Mouse (Mus musculus) lung, adult 2 months (tissue): ENCODE data around the gene Gnl3.

Experiments used
- CTCF ChIP-seq: fragments of 200-500 bp; IDR thresholded peaks from 2 replicates; pipeline ENCODE4 v1.5.1; 2011; ENCODE audit warnings: mild to moderate bottlenecking, low read length, control low read depth; ENCODE audit not compliant: insufficient read depth
- POLR2A ChIP-seq: fragments of 200-500 bp; IDR thresholded peaks from 2 replicates; pipeline ENCODE4 v1.6.1; 2011; ENCODE audit warnings: low read depth, mild to moderate bottlenecking, control low read depth, low read length, borderline replicate concordance; ENCODE audit errors: extremely low read depth

DNA sequence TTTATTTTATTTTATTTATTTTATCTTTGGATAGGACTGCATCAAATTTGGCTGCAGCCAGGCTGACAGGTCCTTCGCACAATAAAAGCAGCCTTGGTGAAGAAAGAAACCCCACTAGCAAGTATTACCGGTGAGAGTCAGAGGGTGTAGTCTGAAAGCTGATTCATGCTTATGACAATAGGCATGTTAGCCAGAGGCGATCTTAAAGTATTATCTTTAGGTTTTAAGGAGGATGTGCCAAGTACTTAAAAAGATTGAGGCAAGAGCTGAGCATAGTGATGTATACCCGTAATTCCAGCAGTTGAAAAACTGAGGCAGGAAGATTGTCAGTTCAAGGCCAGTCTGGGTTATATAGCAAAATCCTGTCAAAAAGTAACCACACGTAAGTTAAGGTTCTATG, 26.3 kb upstream of the Gnl3 start:
- TF ChIP-seq POLR2A, result no peak
- no peak for TF ChIP-seq CTCF
